Mouse (Mus musculus) thymus, adult 2 months (tissue): ENCODE measurements around the gene Gsc. TPM values are rescaled to one million over a fixed set of nuclear protein-coding genes. Genes with fewer than 3 reads are reported as not detected.

Source experiments
- DNase-seq: peaks from one replicate; pipeline ENCODE4 v3.0.0; 2021
- H3K27ac ChIP-seq: fragments of 200-500 bp; 2 replicates; pipeline ENCODE4 v1.5.1; 2012; ENCODE audit warnings: low read length, control low read depth; ENCODE audit not compliant: control insufficient read depth, insufficient read depth
- H3K27me3 ChIP-seq: fragments of 200-500 bp; 2 replicates; pipeline ENCODE4 v1.6.1; 2012; ENCODE audit warnings: mild to moderate bottlenecking, low read length, moderate library complexity, mixed read lengths; ENCODE audit not compliant: control insufficient read depth, insufficient read depth
- H3K36me3 ChIP-seq: fragments of 200-500 bp; 2 replicates; pipeline ENCODE4 v1.6.1; 2012; ENCODE audit warnings: mild to moderate bottlenecking, low read length, moderate library complexity; ENCODE audit not compliant: control insufficient read depth, insufficient read depth
- H3K4me1 ChIP-seq: fragments of 200-500 bp; replicated peaks from 2 replicates; pipeline ENCODE4 v1.6.1; 2012; ENCODE audit warnings: low read length; ENCODE audit not compliant: control insufficient read depth, insufficient read depth
- H3K4me3 ChIP-seq: fragments of 200-500 bp; 2 replicates; pipeline ENCODE4 v1.5.1; 2012; ENCODE audit warnings: mild to moderate bottlenecking, low read length, control low read depth, moderate library complexity; ENCODE audit not compliant: control insufficient read depth, insufficient read depth
- CTCF ChIP-seq: fragments of 200-500 bp; IDR thresholded peaks from 2 replicates; pipeline ENCODE4 v1.5.1; 2012; ENCODE audit warnings: mild to moderate bottlenecking, control low read depth, low read length, moderate library complexity, borderline replicate concordance; ENCODE audit not compliant: control insufficient read depth, poor library complexity, insufficient read depth; ENCODE audit errors: extremely low read depth
- POLR2A ChIP-seq: fragments of 200-500 bp; IDR thresholded peaks from 2 replicates; pipeline ENCODE4 v1.6.1; 2012; ENCODE audit warnings: mild to moderate bottlenecking, low read length, control low read depth, moderate library complexity; ENCODE audit not compliant: control insufficient read depth, poor library complexity, insufficient read depth; ENCODE audit errors: extremely low read depth
- WGBS: fragments of 180-500 bp; shearing (Covaris S2); methylation state at CpG from one replicate; pipeline ENCODE4 v1.1.7; 2018; 5-methylcytosine and 5-hydroxymethylcytosine counted together
- polyA plus RNA-seq: library from polyadenylated mRNA; depleted of rRNA; stranded (reverse); fragments of >200 nt; gene quantifications from 2 replicates; pipeline ENCODE4 v1.2.3, GENCODE M21; 2012

Gsc gene
- polyA plus RNA-seq, 1 experiment = 0.77 TPM

GRCm38 (mm10) chr12:104478193-104478592, 5.1 kb upstream of the Gsc start:
- Histone ChIP-seq H3K27me3 (peaks cover 16% of the 10 kb centered on the region), H3K36me3 (no peaks in the 10 kb centered on the region), H3K4me3 (no peak overlapping the region), H3K27ac (no peak overlapping the region), H3K4me1 (no peaks in the 10 kb centered on the region)
- WGBS = 13% methylated on average over 4 of the region's 4 CpGs
- DNase-seq = no peak
- TF ChIP-seq CTCF = no peak

GRCm38 (mm10) chr12:104477501-104477900, 4.4 kb upstream of the Gsc start:
- no peak for TF ChIP-seq POLR2A
- no peak for TF ChIP-seq CTCF
- no peak for DNase-seq
- WGBS = 15% methylated on average over 7 of the region's 7 CpGs

GRCm38 (mm10) chr12:104477066-104477465, 3.9 kb upstream of the Gsc start:
- no peak overlapping the region for H3K27ac ChIP-seq
- H3K27me3 ChIP-seq = peaks cover 16% of the 10 kb centered on the region
- TF ChIP-seq CTCF (no peak), POLR2A (no peak)
- H3K36me3 ChIP-seq = no peaks in the 10 kb centered on the region
- no peaks in the 10 kb centered on the region for H3K4me1 ChIP-seq
- 5% methylated on average over 12 of the region's 12 CpGs for WGBS
- H3K4me3 ChIP-seq = no peak overlapping the region
- DNase-seq = no peak

More at GRCm38 (mm10) chr12:104477501-104477900, 4.4 kb upstream of the Gsc start:
- Histone ChIP-seq H3K27ac (no peak overlapping the region), H3K27me3 (peaks cover 16% of the 10 kb centered on the region), H3K4me1 (no peaks in the 10 kb centered on the region), H3K4me3 (no peak overlapping the region), H3K36me3 (no peaks in the 10 kb centered on the region)

- TF ChIP-seq CTCF (no peak), POLR2A (no peak)
- Histone ChIP-seq H3K27me3 (peaks cover 16% of the 10 kb centered on the region), H3K4me3 (no peak overlapping the region), H3K27ac (no peak overlapping the region), H3K36me3 (no peaks in the 10 kb centered on the region), H3K4me1 (no peaks in the 10 kb centered on the region)
- WGBS = 5% methylated on average over 21 of the region's 21 CpGs
- no peak for DNase-seq
Observed at GRCm38 (mm10) chr12:104475946-104476345, 2.8 kb upstream of the Gsc start.

GRCm38 (mm10) chr12:104474881-104475740, 2.0 kb upstream of the Gsc start:
- no peak overlapping the region for H3K4me3 ChIP-seq
- peaks cover 16% of the 10 kb centered on the region for H3K27me3 ChIP-seq
- TF ChIP-seq POLR2A = no peak
- no peak for TF ChIP-seq CTCF
- no peak overlapping the region for H3K27ac ChIP-seq
- WGBS = 11% methylated on average over 22 of the region's 22 CpGs
- no peaks in the 10 kb centered on the region for H3K36me3 ChIP-seq
- no peaks in the 10 kb centered on the region for H3K4me1 ChIP-seq
- DNase-seq = no peak

- H3K27ac ChIP-seq = no peak overlapping the region
- no peak overlapping the region for H3K4me3 ChIP-seq
- no peaks in the 10 kb centered on the region for H3K4me1 ChIP-seq
- H3K36me3 ChIP-seq = no peaks in the 10 kb centered on the region
- peaks cover 16% of the 10 kb centered on the region for H3K27me3 ChIP-seq
- DNase-seq = no peak
- no peak for TF ChIP-seq CTCF
- TF ChIP-seq POLR2A = no peak
- 7% methylated on average over 42 of the region's 42 CpGs for WGBS
Observed at GRCm38 (mm10) chr12:104474191-104474871, 1.2 kb upstream of the Gsc start.
